Mouse (Mus musculus) cerebellum, postnatal 36 days (tissue): ENCODE measurements at regions not wholly inside any gene's neighbourhood (a gene's known extent, or its start where the extent isn't known, plus 50 kb on each side); places are given as distances from the start of the nearest gene placed in this dataset.
A peak's percentile ranks its signal among the peaks of the same experiment; 100 is the strongest.

Experiments used
- DNase-seq, 2 experiments: peaks; one replicate each; pipeline ENCODE4 v3.0.0; 2021 to 2022; ENCODE audit warnings: mixed read lengths in 2 of 2

DNA sequence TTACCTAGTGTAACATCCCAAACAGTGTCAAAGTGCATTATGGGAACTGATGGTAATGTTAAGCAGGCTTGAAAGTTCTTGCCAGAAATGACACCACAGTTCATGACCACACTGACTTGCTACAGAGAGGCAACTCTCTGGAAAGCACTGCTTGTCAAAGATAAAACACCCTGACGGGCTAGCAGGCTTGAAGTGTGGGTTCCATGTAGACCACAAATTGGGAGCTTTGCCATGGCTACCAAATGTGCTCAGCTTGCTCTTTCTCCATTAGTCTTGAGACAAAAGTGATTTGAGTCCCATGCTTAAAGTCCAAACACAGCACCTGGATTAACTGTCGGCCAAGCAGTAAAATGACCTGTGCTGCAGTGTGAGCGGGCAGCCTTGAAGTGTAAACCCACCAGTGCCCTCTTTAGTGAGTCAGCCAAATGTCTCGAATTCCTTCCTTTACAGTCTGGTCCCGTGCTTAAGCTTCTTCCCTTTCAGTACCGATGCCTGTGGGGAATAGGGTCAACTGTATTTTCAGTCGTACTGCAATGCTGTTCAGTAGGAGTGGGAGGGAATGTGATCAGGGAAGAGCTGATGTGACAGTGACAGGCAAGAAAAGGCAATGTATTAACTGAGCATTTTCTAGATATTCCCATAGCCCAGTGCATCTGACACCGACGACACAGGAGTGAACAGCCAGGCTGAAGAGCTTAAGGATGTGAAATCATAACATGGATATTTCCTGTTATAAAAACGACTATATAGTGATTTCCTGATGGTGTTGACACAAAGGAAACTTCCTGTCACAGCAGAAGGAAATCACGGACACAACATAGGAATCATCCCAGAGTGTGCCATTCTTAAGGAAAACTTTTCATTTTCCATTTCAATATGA, 600.4 kb upstream of the Nr5a2 start:
- no peak for DNase-seq

DNA sequence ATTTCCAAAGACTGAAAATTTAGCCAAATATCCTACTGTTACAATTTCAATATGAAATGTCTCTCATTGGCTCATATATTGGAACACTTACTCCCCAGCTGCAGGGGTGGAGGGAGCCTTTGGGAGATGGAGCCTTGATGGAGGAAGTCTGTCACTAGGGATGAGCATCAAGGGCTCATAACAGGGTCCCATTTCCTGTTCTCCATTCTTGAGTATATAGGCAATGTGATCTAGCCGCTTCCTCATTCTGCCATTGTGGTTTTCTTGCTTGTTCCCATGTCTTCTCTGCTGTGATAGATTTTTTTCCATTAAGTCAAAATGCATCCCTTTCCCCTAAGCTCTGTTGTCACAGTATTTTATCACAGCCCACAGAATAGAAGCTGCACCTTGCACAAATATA, 589.4 kb upstream of the Nr5a2 start:
- no peak for DNase-seq

DNA sequence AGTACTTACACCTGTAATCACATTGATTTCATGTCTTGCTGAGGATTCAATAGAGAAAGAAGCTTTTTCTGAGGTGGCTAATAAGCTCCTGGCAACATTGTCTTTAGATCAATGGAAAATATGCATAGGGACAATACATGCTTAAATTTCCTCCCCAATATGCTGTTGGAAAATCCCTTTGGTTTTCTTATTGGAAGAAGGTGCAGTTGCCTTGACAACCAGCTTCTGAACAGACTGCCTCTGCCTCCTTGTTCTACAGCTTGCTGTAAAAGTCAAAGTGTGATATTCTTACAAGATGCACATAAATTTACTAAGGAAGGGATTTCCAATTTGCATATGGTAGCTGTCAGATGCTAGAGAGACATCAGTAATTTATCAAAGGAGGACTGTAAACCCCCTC, 585.4 kb upstream of the Nr5a2 start:
- no peak for DNase-seq

- DNase-seq, result no peak
Measured at GRCm38 (mm10) chr1:137543828-137544227, 583.6 kb upstream of the Nr5a2 start.

DNA sequence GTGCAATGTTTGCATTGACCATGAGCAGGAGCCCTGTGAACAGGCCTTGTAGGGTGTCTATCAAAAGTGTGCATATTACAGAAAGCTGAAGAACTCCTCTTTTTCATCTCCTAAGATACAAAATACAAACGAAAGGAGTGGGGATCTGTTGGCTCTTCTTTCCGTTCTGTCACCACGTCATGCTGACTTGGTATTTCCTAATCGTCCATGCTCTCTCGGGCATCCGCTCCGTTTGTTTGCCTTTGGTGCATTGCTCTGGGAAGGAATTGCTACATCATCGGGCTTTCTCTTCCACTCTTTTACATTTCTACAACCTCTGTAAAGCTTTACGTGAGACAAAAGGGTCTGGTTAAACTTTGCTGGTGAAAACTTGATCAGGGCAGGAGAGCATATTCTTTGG, 581.2 kb upstream of the Nr5a2 start:
- DNase-seq, result no peak

GRCm38 (mm10) chr1:137539424-137540116, 579.3 kb upstream of the Nr5a2 start:
- DNase-seq, result no peak

- DNase-seq, result peak; percentile 18 to 20
Measured at GRCm38 (mm10) chr1:137514750-137515149, 554.5 kb upstream of the Nr5a2 start.

- DNase-seq, result no peak
Measured at GRCm38 (mm10) chr1:137503704-137504422, 543.6 kb upstream of the Nr5a2 start.

DNA sequence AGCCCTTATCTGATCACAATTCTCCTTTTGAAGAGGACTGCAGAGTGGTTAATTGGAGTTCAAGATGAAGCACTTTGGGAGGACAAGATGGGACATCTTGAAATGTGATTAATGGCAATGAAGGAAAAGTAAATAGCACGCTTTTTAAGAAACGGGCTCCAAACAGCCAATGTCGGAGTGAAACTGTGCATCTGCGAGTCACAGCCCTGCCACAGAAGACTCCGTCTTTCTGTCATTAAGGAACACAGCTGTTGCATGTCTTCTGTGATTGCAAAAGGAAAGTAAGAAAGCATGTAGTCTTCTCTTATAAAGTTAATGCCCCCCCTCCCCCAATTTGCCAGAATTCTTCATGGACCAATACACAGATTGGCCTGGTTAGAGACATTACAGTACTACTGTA, 528.0 kb upstream of the Nr5a2 start:
- DNase-seq, result no peak

- DNase-seq, result no peak
Measured at GRCm38 (mm10) chr1:137478459-137478858, 518.2 kb upstream of the Nr5a2 start.

- no peak for DNase-seq
Measured at GRCm38 (mm10) chr1:137477239-137477638, 517.0 kb upstream of the Nr5a2 start.

DNA sequence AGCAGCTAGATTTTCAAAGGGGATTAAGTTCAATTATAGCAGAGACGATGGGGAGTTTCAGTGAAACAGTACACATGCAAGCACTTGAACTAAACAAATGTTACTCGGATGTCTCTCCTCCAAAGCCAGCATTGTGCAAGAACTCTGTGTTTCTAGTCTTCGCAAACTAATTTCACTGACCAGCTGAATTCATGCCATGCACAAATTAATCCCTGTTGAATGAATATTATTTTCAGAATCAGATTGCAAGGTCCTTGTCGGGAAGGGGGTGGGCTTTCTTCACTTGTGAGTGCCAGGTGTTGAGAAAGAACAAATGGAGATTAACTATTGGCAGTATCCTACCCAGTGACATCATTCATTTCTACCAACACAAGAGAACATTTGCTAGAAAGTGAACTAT, 514.6 kb upstream of the Nr5a2 start:
- no peak for DNase-seq

- no peak for DNase-seq
Measured at GRCm38 (mm10) chr1:137473800-137474685, 513.8 kb upstream of the Nr5a2 start.

GRCm38 (mm10) chr1:137464971-137465370, 504.7 kb upstream of the Nr5a2 start:
- DNase-seq, result no peak

DNA sequence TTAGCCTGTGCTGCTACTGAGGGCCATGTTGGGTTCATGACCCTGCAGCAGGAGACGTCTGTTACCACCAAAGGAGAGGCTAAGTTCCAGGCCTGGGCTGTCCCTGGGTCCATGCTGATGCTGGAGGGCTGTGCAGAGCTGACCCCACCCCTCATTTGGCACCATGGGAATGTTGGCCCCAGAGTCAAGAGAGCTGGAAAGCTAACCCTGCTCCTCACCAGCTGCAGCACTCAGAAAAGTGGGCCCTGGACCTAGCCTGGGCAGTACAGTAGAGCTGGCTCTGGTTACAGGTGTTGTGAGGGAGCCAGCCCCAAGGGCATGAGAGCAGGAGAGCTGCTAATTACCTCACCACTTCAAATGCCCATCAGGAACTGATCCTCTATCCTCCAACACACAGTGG, 500.9 kb upstream of the Nr5a2 start:
- DNase-seq, result no peak

GRCm38 (mm10) chr1:137453446-137454208, 493.4 kb upstream of the Nr5a2 start:
- no peak for DNase-seq

- DNase-seq, result no peak
Measured at GRCm38 (mm10) chr1:137452749-137453148, 492.5 kb upstream of the Nr5a2 start.

DNA sequence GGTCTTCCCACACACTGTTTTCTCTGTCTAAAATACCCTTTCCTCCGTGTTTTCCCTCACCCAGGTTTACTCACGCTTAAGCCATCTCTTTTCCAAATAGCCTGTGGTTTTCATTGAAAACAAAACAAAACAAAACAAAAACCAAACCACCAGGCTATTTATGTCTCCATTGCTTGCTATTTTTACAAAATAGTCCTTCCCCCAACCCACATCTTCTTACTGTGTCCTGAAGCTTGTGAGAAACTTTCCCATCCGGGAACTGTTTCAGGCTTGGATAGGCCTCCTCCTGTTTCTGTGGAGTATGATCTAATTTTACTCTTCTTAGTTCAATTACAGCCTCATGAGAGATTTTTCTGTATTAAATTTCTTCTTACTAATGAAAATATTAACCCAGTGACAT, 486.2 kb upstream of the Nr5a2 start:
- no peak for DNase-seq

- no peak for DNase-seq
Measured at GRCm38 (mm10) chr1:137428110-137428509, 467.9 kb upstream of the Nr5a2 start.

- no peak for DNase-seq
Measured at GRCm38 (mm10) chr1:137418388-137418787, 458.1 kb upstream of the Nr5a2 start.

DNA sequence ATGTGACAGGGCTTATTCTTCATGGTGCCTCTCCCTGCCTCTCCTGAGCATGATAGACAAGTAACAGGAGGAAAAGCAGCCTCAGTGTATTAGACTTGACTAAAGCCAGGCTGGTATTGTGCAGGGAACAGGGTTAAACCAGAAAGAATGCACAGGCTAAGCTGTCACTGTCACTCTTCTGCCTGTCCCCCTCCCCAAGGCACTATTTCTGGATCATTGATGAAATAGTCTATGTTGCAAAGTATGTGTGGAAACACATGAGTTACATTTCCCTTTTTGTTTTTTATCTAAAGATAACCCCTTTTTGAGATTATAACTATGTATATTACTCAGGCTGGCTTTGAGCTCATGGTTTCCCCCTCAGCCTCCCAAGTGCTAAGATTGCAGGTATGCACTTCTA, 436.5 kb upstream of the Nr5a2 start:
- no peak for DNase-seq

GRCm38 (mm10) chr1:137387509-137387908, 427.3 kb upstream of the Nr5a2 start:
- DNase-seq, result no peak
